Mouse (Mus musculus): ENCODE data around the gene Nop14.

- TF ChIP-seq CTCF (IDR thresholded peaks at IDR 0.05; ENCODE audit: low read depth) = no peak
- no peak for TF ChIP-seq EP300 (IDR thresholded peaks at IDR 0.05; ENCODE audit: low read depth)
Measured at GRCm38 (mm10) chr5:34695521-34695920, 35.6 kb upstream of the Nop14 start.

Measured in liver, postnatal 0 days (tissue).